Mouse (Mus musculus) kidney, adult 2 months (tissue): ENCODE data around the gene Kpna7.

Source experiments
- CTCF ChIP-seq: fragments of 200-500 bp; conservative IDR thresholded peaks from 2 replicates; pipeline ENCODE4 v1.5.1; 2011; ENCODE audit warnings: low read depth, mild to moderate bottlenecking, control low read depth, low read length, moderate library complexity, mixed read lengths; ENCODE audit not compliant: insufficient read depth, insufficient read length
- POLR2A ChIP-seq: fragments of 200-500 bp; IDR thresholded peaks from one replicate; pipeline ENCODE4 v1.6.1; 2011; ENCODE audit warnings: low read depth, low read length, control low read depth

- no peak for TF ChIP-seq CTCF
- no peak for TF ChIP-seq POLR2A
Measured at GRCm38 (mm10) chr5:144964872-144965638, 118.8 kb downstream of the Kpna7 start.
